Mouse (Mus musculus): ENCODE measurements around the gene Spata7.

GRCm38 (mm10) chr12:98644852-98645251, 16.9 kb downstream of the Spata7 start:
- TF ChIP-seq CTCF (IDR thresholded peaks at IDR 0.05; ENCODE audit: low read depth, low read length): no peak
- TF ChIP-seq GATA1 (IDR thresholded peaks at IDR 0.05; ENCODE audit: borderline replicate concordance, low read length): no peak
- no peak for TF ChIP-seq POLR2AphosphoS5 (IDR thresholded peaks at IDR 0.05; ENCODE audit: insufficient replicate concordance, low read depth, low read length)
- TF ChIP-seq TAL1 (conservative IDR thresholded peaks at IDR 0.05; ENCODE audit: low read depth, low read length): no peak
